Mouse (Mus musculus): ENCODE measurements around the gene Cdk17. TPM values are rescaled to one million over a fixed set of nuclear protein-coding genes. Genes with fewer than 3 reads are reported as not detected.
A peak's percentile ranks its signal among the peaks of the same experiment; 100 is the strongest.

The Cdk17 gene
- total RNA-seq, 2 experiments from 2014 or later, result 37.6 to 43.6 TPM

DNA sequence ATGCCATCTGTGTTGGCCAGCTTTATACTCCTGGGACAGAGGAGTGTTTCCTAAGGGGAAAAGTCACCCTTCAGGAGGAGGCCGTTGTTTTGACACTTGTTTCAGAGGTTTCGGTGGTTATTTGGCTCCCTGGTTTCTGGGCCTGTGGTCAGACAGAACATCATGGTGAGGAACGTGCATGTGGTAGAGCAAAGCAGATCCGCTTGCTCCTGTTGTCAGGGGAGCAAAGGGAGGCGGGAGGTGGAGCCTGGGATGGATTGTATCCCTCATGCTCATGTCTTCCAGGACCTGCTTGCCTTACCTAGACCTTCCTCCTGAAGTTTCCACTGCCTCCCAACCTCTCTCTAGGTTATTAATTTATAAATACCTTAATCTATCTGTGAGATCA, 5.7 kb downstream of the Cdk17 start:
- peak; percentile 50 for ATAC-seq (replicated peaks; ENCODE audit: poor library complexity)

DNA sequence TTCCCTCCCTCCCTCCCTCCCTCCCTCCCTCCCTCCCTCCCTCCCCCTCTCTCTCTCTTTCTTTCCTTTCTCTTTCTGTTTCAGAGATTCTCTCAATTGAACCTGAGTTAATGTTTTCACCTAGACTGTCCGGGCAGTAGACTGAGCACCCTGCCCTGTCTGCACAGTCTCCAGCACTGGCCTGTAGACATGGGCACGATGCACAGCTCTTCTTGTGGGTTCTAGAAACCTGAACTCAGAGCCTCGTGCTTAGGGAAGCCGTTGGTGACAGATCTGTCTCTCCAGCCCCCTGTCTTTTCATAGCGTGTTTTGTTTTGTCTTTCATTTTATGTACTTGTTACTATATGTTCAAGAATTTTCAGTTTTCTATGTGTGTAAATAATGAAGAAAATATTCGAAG, 6.6 kb downstream of the Cdk17 start:
- no peak for ATAC-seq (replicated peaks; ENCODE audit: poor library complexity)

DNA sequence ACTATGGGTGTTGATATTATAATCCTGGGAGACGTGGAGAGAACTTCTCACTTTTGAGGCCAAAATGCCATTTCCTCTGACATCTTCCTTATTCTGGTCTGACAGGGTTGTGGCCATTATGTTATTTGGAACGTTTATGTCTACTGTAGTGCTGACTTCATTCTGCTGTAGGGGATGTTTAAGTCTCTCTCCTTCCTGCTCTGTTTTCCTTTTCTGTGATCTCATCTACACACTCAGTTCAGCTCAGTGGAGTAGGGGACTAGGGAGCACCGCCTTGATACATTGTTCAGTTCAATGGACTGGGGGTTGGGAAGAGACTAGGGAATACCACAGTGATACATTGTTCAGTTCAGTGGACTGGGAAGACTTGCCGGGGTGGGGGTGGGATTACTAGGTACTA, 7.4 kb downstream of the Cdk17 start:
- peak; percentile 27 for ATAC-seq (replicated peaks; ENCODE audit: poor library complexity)

DNA sequence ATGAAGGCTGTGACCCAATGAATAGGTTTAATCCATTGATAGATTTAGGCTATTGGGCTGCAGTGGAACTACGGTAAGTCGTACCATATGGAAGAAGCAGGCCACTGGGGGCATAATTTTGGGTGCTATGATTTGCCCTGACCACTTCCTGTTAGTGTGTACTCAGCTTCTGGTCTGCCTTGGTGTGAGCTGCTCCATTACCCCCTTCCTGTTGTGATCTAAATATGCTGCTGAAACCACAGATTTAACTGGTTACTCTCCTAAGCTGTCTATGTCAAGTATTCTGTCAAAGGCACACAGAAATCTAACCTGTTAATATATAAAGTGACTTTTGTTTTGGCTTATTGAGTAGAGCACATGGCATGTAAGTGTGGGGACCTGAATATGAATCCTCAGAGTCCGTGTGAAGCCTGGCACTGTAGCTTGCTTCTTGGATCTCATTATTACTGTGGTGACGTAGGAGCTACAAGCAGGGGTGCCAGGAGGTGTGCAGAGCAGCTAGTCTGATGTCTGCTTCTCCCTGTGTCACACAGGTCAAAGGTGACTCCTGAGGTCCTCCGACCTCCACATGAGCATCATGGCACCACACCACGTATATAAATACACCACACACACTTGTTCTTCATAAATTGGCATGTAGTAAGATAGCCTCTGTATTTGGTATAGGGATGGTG, 10.6 kb downstream of the Cdk17 start:
- peak; percentile 66 for ATAC-seq (replicated peaks; ENCODE audit: poor library complexity)

DNA sequence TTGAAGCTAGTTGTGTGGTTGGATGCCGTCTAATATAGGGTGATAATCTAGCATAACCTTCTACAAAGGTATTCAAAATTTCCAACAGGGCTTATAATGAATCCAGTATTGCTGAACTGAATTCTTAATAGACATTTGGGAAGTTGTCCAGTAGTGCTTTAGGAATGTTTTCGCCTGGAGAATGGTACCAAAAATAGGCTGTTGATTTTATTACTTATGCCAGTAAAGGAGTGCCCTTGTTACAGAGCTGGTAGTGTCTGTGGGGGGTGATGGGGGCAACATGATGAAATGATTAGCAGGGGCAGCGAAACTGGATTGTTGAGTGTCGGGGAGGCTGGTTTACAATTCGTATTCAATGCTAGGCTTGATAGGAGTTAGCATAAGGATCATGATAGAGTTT, 16.8 kb downstream of the Cdk17 start:
- ATAC-seq (replicated peaks; ENCODE audit: poor library complexity), result no peak

DNA sequence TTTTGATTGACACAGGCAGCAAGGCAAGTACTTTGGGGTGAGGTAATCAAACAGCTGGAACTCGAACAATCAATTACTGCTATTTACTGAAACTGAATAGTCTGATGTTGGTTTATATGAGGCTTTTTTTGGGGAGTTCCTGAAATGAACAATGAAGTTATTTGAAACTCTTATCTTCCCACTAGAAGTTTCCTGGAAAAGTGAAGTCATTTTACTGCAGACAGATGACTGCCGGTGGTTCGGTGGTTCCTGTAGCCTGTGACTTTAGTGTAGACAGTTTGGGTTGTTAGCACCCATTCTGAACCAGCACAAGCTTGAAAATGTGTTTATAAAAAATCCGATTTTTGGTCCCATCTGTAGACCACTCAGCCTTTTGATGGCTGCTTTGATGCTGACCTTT, 17.2 kb downstream of the Cdk17 start:
- no peak for ATAC-seq (replicated peaks; ENCODE audit: poor library complexity)

DNA sequence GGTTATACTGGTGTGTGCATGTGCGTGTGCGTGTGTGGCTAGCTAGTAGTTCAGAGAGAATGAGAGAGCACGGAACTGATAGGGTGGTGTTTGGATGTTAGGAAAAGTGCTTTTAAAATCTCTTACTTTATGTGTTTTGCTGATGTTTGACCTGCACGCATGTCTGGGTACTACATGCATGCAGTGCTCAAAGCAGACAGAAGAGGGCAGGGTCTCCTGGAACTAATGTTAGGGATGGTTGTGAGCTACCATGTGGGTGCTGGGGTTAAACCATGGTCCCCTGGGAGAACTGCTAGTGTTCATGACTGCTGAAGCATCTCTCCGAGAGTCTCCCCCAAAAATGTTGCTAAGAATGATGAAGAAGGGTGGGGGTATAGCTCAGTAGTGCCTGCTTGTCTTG, 18.0 kb downstream of the Cdk17 start:
- ATAC-seq (replicated peaks; ENCODE audit: poor library complexity), result no peak; the same call in 1 of the 2 replicates

DNA sequence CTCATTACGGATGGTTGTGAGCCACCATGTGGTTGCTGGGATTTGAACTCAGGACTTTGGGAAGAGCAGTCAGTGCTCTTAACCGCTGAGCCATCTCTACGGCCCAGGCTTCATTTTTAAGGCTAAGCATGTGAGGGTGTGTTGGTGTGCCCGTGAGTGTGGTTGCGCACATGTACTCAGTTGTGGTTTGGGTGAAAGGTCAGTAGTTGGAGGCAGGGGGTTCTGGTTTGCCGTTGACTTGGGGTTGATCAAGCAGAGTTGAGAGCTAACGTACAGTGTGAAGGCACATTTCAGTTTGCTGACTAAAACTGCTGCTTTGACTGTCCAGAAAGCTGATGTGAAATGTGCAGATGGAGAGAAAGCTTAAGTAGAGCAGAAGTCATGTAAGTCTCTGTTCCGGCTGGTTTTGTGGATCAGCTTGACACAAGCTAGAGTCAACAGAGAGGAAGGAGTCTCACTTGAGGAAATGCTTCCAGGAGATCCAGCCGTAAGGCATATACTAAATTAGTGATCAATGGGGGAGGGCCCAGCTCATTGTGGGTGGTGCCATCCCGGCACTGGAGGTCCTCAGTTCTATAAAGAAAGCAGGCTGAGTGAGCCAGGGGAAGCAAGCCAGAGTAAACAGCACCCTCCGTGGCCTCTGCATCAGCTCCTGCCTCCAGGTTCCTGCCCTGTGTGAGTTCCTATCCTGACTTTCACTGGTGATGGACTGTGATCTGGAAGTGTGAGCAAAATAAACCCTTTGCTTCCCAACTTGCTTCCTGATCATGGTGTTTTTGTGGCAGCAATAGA, 19.2 kb downstream of the Cdk17 start:
- no peak for ATAC-seq (replicated peaks; ENCODE audit: poor library complexity)

DNA sequence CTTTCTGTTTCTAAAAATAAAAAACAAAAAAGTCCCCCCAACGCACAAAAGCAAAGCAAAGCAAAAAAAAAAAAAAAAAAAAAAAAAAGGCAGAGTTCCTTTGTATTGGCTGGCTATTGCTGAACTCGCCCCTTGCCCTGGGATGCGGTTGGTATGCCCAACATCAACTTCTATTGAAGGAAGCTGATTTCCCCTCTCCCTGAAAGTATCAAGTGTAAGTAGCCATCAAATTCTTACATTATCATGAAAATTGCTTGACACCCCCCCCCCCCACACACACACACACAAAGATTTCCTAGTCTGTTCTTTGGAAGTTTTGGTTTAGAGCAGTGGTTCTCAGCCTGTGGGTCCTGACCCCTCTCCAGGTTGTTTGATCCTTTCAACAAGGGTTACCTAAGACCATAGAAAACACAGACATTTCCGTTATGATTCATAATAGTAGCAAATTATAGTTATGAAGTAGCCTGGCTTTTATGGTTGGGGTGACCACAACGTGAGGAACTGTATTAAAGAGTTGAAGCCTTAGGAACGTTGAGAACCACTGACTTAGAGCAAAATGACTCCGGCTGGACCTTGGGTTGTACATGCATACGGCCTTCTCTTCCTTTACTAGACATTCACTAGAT, 23.8 kb downstream of the Cdk17 start:
- 0 out of 2 replicates have a peak, but pooled peaks have one; percentile 15 for ATAC-seq (replicated peaks; ENCODE audit: poor library complexity)

DNA sequence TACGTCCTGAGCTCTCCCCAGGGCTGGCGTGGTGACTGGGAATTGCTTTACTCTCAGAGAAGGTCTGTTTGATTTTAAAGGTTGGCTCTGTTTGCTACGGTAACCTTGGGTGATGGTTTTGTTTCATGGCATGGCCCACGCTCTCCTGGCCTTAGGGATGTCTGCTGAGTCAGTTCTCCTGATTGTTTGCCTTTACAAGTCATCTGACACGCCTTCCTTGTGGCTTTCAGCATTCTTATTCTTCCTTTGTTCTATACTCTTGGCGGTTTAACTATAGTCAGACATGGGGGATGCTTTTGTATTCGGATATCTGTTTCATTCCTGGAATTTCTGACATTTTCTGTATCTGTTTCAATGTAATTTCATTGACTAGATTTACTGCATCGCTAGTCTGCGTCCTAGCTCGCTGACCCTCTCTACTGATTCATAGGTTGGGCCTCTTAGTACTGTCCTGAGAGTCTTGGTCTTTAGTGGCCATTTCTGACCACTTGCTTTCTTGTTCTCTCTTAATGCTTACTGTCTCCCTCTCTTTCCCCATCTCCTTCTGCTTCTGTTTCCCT, 27.8 kb downstream of the Cdk17 start:
- no peak for ATAC-seq (replicated peaks; ENCODE audit: poor library complexity)

DNA sequence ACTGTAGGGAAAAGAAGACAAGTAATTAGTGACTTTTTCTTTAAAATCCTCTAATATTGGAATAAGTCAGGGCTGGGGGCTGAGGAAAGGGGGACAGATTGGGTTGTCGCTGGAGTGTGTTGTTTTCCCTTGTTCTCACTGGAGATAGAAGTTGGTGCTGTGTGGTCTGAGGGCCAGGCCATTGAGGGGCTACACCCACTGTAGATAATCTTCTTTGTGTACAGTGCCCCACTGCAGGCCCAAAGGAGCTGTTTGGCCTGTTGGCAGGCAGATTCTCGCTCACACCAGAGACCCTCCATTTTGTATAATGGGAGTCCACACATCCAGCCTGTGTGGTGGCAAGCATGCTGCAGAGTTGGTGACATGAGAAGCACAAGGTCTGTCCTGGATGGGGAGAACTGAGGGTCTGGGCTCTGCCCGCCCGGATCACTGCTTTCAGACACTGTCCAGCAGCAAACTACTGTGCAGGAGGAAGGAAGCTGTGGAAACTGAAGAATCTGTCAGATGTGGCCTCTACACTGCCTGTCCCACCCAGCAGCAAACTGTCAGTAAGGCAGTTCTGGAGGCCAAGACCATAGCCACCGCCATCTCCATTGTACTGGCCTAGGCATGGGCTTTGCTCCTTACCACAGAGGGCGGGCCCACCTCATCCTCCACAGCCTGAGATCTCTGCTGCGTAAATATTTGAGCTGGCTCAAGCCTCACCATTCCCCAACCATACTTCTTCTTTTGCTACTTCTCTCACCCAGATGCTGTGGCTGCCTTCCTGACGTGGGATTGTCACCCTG, 30.0 kb downstream of the Cdk17 start:
- peak; percentile 79 for ATAC-seq (replicated peaks; ENCODE audit: poor library complexity)

DNA sequence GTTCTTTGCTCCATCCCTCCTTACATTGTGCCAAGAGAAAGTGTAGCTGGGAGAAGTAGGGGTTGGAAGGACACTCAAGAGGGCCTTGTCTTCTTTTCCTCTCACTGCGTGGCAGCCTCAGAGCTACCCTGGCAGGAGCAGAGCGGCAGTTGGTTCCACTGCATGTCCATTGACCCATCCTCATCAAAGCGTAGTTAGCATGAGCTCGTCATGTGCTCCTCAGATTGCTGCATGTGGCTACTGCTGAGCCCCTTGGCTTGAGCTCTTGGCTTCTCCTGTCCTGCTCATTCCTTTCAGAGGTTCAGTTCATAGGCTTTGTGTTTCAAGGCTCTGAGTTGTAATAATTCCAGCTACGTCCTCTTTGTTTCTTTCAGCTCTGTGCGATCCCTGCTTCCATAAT, 36.4 kb downstream of the Cdk17 start:
- no peak for ATAC-seq (replicated peaks; ENCODE audit: poor library complexity)

DNA sequence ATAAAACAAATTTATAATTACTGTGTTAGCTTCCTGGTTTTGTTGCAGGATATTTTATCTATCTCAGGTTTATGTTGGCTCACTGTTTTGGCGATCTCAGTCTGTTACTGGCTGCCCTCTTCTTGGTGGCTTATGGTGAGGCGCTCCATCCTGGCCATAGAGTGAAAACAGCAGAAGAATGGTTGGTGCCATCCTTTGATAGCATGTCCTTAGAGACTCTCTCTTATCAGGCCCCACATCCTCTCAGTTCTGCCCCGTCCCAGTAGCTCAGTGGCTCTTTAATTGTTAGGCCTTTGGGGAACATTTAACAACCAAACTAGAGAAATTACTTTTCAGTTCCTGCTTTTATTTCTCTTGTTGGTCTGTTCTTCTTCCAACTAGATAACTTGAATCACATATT, 38.3 kb downstream of the Cdk17 start:
- peak; percentile 42; the same call in 1 of the 2 replicates for ATAC-seq (replicated peaks; ENCODE audit: poor library complexity)

DNA sequence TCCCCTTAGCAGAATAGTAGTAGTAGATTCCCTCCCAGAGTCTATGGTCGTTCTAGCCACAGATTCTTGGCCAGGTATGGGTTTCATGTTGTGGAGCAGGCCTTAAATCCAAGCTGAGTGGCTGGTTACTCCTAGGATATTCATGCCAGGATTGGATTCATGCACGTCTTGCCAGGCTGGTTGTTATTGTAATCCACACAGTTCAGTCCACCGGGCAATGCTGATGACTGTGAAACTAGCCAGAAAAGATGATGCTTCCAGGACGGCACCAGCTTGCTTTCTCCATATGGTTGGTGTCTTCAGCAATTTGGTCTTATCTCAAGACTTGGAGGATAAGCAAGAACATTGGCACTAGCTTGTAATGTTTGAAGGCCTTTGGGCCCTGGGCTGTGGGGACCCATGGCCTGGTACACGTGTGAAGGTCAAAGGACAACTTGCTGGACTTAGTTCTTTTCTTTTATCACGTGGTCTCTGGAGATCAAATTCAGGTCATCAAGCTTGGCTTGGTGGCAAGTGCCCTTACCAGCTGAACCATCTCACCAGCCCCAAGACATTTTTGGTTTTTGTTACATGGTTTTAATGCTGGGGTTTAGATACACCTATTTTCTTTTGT, 41.3 kb downstream of the Cdk17 start:
- 0 out of 2 replicates have a peak, but pooled peaks have one; percentile 14 for ATAC-seq (replicated peaks; ENCODE audit: poor library complexity)

DNA sequence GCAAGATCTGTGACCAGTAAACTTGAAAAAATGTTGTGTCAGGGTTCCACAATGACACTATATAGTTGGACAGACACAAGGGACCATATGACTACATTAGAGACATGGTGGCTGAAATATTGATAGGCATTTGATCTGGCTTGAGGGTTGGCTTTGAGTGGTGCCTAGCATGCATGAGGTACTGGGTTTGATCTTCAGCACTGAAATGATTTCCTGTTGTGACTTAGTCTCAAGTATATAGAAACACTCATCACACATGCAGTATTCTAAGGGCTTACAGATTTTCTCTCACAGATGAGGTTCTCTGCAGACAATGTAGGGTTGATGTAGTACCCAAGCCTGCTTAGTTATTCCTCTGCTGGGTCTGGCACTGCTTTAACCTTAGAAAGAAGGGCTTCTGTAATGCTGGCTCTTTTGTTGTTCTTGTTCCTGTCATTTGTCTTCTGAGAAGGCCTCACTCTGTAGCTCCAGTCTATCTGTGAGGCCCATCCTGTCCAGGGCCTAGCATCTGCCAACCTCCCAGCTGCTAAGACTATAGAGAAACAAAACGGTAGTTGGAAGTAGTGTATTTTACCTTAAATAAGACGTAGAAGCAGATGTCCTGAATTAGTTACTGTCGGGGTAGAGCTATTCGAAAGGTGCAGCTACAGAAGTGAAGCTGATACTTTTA, 44.7 kb downstream of the Cdk17 start:
- no peak for ATAC-seq (replicated peaks; ENCODE audit: poor library complexity)

DNA sequence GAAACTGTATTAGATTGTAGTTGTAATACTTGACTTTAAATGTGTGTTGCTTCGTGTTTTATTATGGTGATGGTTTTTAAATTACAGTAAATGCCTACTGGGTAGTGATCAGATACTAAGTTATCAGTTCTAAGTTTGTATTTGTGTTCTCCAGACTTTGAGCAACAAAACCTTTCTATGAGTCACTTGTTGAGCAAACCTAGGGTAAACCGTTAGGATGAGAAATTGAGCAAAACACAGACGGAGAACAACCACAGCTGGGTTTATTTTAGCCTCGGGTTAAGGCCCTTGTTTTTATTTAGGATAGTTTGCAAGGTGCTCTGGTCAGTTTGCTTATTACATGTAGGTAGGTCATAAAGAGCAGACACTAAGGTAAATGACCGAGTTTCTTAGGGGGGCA, 46.5 kb downstream of the Cdk17 start:
- peak; percentile 67 for ATAC-seq (replicated peaks; ENCODE audit: poor library complexity)

DNA sequence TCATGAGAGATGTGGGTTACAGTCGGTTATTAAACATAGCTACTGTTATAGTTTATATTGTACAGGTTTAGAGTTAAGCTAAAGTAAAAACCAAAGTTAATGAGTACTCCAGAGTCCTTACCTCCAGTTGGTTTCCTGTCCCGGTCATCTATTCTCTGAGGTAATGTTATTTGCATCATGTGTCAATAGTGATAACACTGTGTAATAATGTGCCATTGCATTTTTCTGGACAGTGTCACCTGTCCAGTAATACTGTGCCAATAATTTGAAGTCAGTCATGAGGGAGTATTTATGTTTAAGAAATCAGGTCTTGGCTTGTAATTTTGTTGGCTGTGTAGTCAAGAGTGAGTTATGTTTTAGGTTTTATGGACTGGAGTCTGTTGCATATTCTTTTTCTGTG, 52.0 kb downstream of the Cdk17 start:
- no peak for ATAC-seq (replicated peaks; ENCODE audit: poor library complexity)

DNA sequence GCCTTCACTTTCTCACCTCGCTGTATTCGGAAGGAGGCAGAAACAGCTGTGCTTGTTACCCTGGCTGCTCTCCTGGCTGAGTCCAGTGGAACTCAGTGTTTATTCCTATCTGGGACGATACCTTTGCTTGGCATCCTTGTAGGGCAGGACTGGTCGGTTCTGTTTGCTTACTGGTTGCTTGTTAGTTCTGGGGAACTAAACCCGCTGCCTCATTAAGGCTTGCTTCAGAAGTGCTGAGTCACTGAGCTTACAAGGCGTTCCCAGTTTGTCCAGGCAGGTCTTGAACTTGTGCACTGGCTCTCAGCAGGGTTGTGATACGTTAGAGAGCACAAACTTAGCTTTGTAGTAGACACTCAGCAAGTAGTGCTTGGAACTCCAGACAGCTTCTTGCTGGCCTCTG, 52.7 kb downstream of the Cdk17 start:
- ATAC-seq (replicated peaks; ENCODE audit: poor library complexity), result peak; percentile 29; the same call in 1 of the 2 replicates

DNA sequence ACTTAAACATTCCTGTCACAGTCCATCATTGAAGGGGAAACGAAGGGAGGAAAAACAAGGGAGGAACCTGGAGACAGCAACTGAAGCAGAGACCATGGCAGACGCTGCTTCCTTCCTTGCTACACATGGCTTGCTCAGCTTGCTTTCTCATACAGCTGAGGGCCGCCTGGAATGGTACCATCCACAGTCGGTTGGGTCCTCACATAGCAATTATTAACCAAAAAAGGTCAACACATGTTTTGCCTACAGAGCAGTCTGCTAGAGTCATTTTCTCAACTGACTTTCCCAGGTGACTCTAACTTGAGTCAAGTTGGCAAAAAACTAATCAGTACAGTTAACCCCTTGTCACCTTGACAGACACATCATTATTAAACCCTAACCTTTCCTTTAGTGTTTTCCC, 53.6 kb downstream of the Cdk17 start:
- no peak for ATAC-seq (replicated peaks; ENCODE audit: poor library complexity)

All from megakaryocyte progenitor cell, adult 5-6 weeks (primary cell).